Mouse (Mus musculus): Measurements from ENCODE around the gene Filip1. TPM values are rescaled to one million over a fixed set of nuclear protein-coding genes. Genes with fewer than 3 reads are reported as not detected.

The Filip1 gene
- polyA plus RNA-seq, 1 experiment = 1.7 TPM

GRCm38 (mm10) chr9:79961630-79962285 lies 50.9 kb downstream of the Filip1 start:
- no peaks in the 10 kb centered on the region for H3K36me3 ChIP-seq (ENCODE audit: control insufficient read depth, insufficient read depth, low read length)
- peak overlapping the region; percentile 30 for H3K4me3 ChIP-seq (ENCODE audit: low read depth, low read length)
- WGBS = 64% methylated on average over 16 of the region's 16 CpGs
- peak overlapping the region; percentile 74 for H3K27ac ChIP-seq (ENCODE audit: insufficient read depth, low read depth, low read length)
- no peaks in the 10 kb centered on the region for H3K4me1 ChIP-seq (ENCODE audit: control insufficient read depth, insufficient read depth, insufficient read length, low read length)
- no peak for TF ChIP-seq CTCF (IDR thresholded peaks at IDR 0.05; ENCODE audit: extremely low read depth, insufficient read length, insufficient replicate concordance, low read depth, low read length)
- no peak for TF ChIP-seq POLR2A (IDR thresholded peaks at IDR 0.05; ENCODE audit: low read depth, low read length)
- no peaks in the 10 kb centered on the region for H3K27me3 ChIP-seq (ENCODE audit: control insufficient read depth, insufficient read depth, low read length)

- 85% methylated on average over 6 of the region's 6 CpGs for WGBS
- Histone ChIP-seq H3K27me3 (ENCODE audit: control insufficient read depth, insufficient read depth, low read length) (no peaks in the 10 kb centered on the region), H3K4me3 (ENCODE audit: low read depth, low read length) (no peak overlapping the region), H3K4me1 (ENCODE audit: control insufficient read depth, insufficient read depth, insufficient read length, low read length) (no peaks in the 10 kb centered on the region), H3K36me3 (ENCODE audit: control insufficient read depth, insufficient read depth, low read length) (no peaks in the 10 kb centered on the region), H3K27ac (ENCODE audit: insufficient read depth, low read depth, low read length) (no peak overlapping the region; the same call in 1 of the 2 replicates)
- no peak for TF ChIP-seq POLR2A (IDR thresholded peaks at IDR 0.05; ENCODE audit: low read depth, low read length)
- no peak for TF ChIP-seq CTCF (IDR thresholded peaks at IDR 0.05; ENCODE audit: extremely low read depth, insufficient read length, insufficient replicate concordance, low read depth, low read length)
Measured at GRCm38 (mm10) chr9:79960453-79960852, 52.2 kb downstream of the Filip1 start.

- Histone ChIP-seq H3K27me3 (ENCODE audit: control insufficient read depth, insufficient read depth, low read length) (no peaks in the 10 kb centered on the region), H3K27ac (ENCODE audit: insufficient read depth, low read depth, low read length) (no peak overlapping the region), H3K4me3 (ENCODE audit: low read depth, low read length) (no peak overlapping the region), H3K4me1 (ENCODE audit: control insufficient read depth, insufficient read depth, insufficient read length, low read length) (no peaks in the 10 kb centered on the region), H3K36me3 (ENCODE audit: control insufficient read depth, insufficient read depth, low read length) (no peaks in the 10 kb centered on the region)
- TF ChIP-seq POLR2A (IDR thresholded peaks at IDR 0.05; ENCODE audit: low read depth, low read length) (no peak), CTCF (IDR thresholded peaks at IDR 0.05; ENCODE audit: extremely low read depth, insufficient read length, insufficient replicate concordance, low read depth, low read length) (no peak)
- WGBS = 55% methylated on average over 3 of the region's 3 CpGs
Measured at GRCm38 (mm10) chr9:79958395-79958794, 54.3 kb downstream of the Filip1 start.

GRCm38 (mm10) chr9:79954944-79955343 lies 57.7 kb downstream of the Filip1 start:
- Histone ChIP-seq H3K36me3 (ENCODE audit: control insufficient read depth, insufficient read depth, low read length) (no peaks in the 10 kb centered on the region), H3K4me1 (ENCODE audit: control insufficient read depth, insufficient read depth, insufficient read length, low read length) (no peaks in the 10 kb centered on the region; the same call in 1 of the 2 replicates), H3K27ac (ENCODE audit: insufficient read depth, low read depth, low read length) (no peak overlapping the region), H3K4me3 (ENCODE audit: low read depth, low read length) (no peak overlapping the region), H3K27me3 (ENCODE audit: control insufficient read depth, insufficient read depth, low read length) (no peaks in the 10 kb centered on the region)
- no peak for TF ChIP-seq CTCF (IDR thresholded peaks at IDR 0.05; ENCODE audit: extremely low read depth, insufficient read length, insufficient replicate concordance, low read depth, low read length)
- no peak for TF ChIP-seq POLR2A (IDR thresholded peaks at IDR 0.05; ENCODE audit: low read depth, low read length)
- WGBS = 64% methylated on average over 5 of the region's 5 CpGs

GRCm38 (mm10) chr9:79951984-79952383 lies 60.7 kb downstream of the Filip1 start:
- H3K36me3 ChIP-seq (ENCODE audit: control insufficient read depth, insufficient read depth, low read length) = no peaks in the 10 kb centered on the region
- H3K27ac ChIP-seq (ENCODE audit: insufficient read depth, low read depth, low read length) = 0 out of 2 replicates have a peak overlapping the region, but pooled peaks have one; percentile 22
- no peaks in the 10 kb centered on the region; the same call in 1 of the 2 replicates for H3K4me1 ChIP-seq (ENCODE audit: control insufficient read depth, insufficient read depth, insufficient read length, low read length)
- TF ChIP-seq POLR2A (IDR thresholded peaks at IDR 0.05; ENCODE audit: low read depth, low read length) = no peak
- TF ChIP-seq CTCF (IDR thresholded peaks at IDR 0.05; ENCODE audit: extremely low read depth, insufficient read length, insufficient replicate concordance, low read depth, low read length) = no peak
- no peak overlapping the region for H3K4me3 ChIP-seq (ENCODE audit: low read depth, low read length)
- H3K27me3 ChIP-seq (ENCODE audit: control insufficient read depth, insufficient read depth, low read length) = no peaks in the 10 kb centered on the region
- 67% methylated on average over 8 of the region's 8 CpGs for WGBS

GRCm38 (mm10) chr9:79951339-79951738 lies 61.3 kb downstream of the Filip1 start:
- Histone ChIP-seq H3K27me3 (ENCODE audit: control insufficient read depth, insufficient read depth, low read length) (no peaks in the 10 kb centered on the region), H3K27ac (ENCODE audit: insufficient read depth, low read depth, low read length) (no peak overlapping the region), H3K36me3 (ENCODE audit: control insufficient read depth, insufficient read depth, low read length) (no peaks in the 10 kb centered on the region), H3K4me1 (ENCODE audit: control insufficient read depth, insufficient read depth, insufficient read length, low read length) (no peaks in the 10 kb centered on the region; the same call in 1 of the 2 replicates), H3K4me3 (ENCODE audit: low read depth, low read length) (no peak overlapping the region)
- WGBS = 84% methylated on average over 5 of the region's 5 CpGs
- TF ChIP-seq CTCF (IDR thresholded peaks at IDR 0.05; ENCODE audit: extremely low read depth, insufficient read length, insufficient replicate concordance, low read depth, low read length) (no peak), POLR2A (IDR thresholded peaks at IDR 0.05; ENCODE audit: low read depth, low read length) (no peak)

- Histone ChIP-seq H3K27ac (ENCODE audit: insufficient read depth, low read depth, low read length) (no peak overlapping the region), H3K27me3 (ENCODE audit: control insufficient read depth, insufficient read depth, low read length) (no peaks in the 10 kb centered on the region), H3K36me3 (ENCODE audit: control insufficient read depth, insufficient read depth, low read length) (no peaks in the 10 kb centered on the region), H3K4me3 (ENCODE audit: low read depth, low read length) (no peak overlapping the region), H3K4me1 (ENCODE audit: control insufficient read depth, insufficient read depth, insufficient read length, low read length) (no peaks in the 10 kb centered on the region; the same call in 1 of the 2 replicates)
- 73% methylated on average over 5 of the region's 5 CpGs for WGBS
- TF ChIP-seq POLR2A (IDR thresholded peaks at IDR 0.05; ENCODE audit: low read depth, low read length) = no peak
- TF ChIP-seq CTCF (IDR thresholded peaks at IDR 0.05; ENCODE audit: extremely low read depth, insufficient read length, insufficient replicate concordance, low read depth, low read length) = no peak
Measured at GRCm38 (mm10) chr9:79950666-79951065, 62.0 kb downstream of the Filip1 start.
